Mouse (Mus musculus) myocyte (in vitro differentiated cells): Measurements from ENCODE around the gene Sh3gl2. TPM values are rescaled to one million over a fixed set of nuclear protein-coding genes. Genes with fewer than 3 reads are reported as not detected.

Experiments
- H3K27me3 ChIP-seq: one replicate; pipeline ENCODE4 v1.6.1; 2011; ENCODE audit not compliant: control insufficient read depth, insufficient read depth, insufficient read length
- H3K36me3 ChIP-seq: one replicate; pipeline ENCODE4 v1.6.1; 2011; ENCODE audit not compliant: control insufficient read depth, insufficient read depth
- H3K4me2 ChIP-seq: one replicate; pipeline ENCODE4 v1.6.1; 2011; ENCODE audit warnings: low read depth, control low read depth
- H3K4me3 ChIP-seq: one replicate; pipeline ENCODE4 v1.5.1; 2011; ENCODE audit warnings: mild to moderate bottlenecking, control low read depth, moderate library complexity
- H3K79me2 ChIP-seq: one replicate; pipeline ENCODE4 v1.6.1; 2011; ENCODE audit not compliant: control insufficient read depth, insufficient read depth
- H3ac ChIP-seq: one replicate; pipeline ENCODE4 v1.6.1; 2011; ENCODE audit not compliant: control insufficient read depth, insufficient read length
- CEBPB ChIP-seq: IDR thresholded peaks from 2 replicates; pipeline ENCODE4 v1.6.1; 2011; ENCODE audit warnings: mild to moderate bottlenecking, moderate library complexity; ENCODE audit not compliant: poor library complexity, insufficient read depth, severe bottlenecking
- E2F4 ChIP-seq: IDR thresholded peaks from one replicate; pipeline ENCODE4 v1.6.1; 2011; ENCODE audit warnings: mild to moderate bottlenecking, control low read depth, moderate library complexity; ENCODE audit not compliant: insufficient read depth
- MAX ChIP-seq: IDR thresholded peaks from one replicate; pipeline ENCODE4 v1.6.1; 2011; ENCODE audit warnings: low read depth, mild to moderate bottlenecking, control low read depth
- MYOD1 ChIP-seq, 3 experiments: IDR thresholded peaks; one replicate each; pipeline ENCODE4 v1.6.1; 2011; ENCODE audit warnings: control low read depth in 2 of 3, low read depth in 2 of 3, mild to moderate bottlenecking in 2 of 3, moderate library complexity in 1 of 3; ENCODE audit not compliant: insufficient read length in 2 of 3, control insufficient read depth in 1 of 3
- MYOG ChIP-seq, 3 experiments: IDR thresholded peaks; one replicate each; pipeline ENCODE4 v1.6.1; 2011; ENCODE audit warnings: control low read depth in 2 of 3, low read depth in 2 of 3, mild to moderate bottlenecking in 2 of 3; ENCODE audit not compliant: insufficient read length in 2 of 3, control insufficient read depth in 1 of 3, insufficient read depth in 1 of 3
- POLR2A ChIP-seq: IDR thresholded peaks from one replicate; pipeline ENCODE4 v1.6.1; 2011; ENCODE audit warnings: low read depth, mild to moderate bottlenecking, control low read depth, moderate library complexity; ENCODE audit not compliant: insufficient read length
- POLR2AphosphoS2 ChIP-seq: IDR thresholded peaks from one replicate; pipeline ENCODE4 v1.6.1; 2011; ENCODE audit warnings: low read depth, control low read depth; ENCODE audit not compliant: insufficient read length
- REST ChIP-seq: IDR thresholded peaks from one replicate; pipeline ENCODE4 v1.6.1; 2011; ENCODE audit warnings: mild to moderate bottlenecking, control low read depth, moderate library complexity; ENCODE audit not compliant: insufficient read depth, insufficient read length
- SRF ChIP-seq: IDR thresholded peaks from one replicate; pipeline ENCODE4 v1.6.1; 2011; ENCODE audit warnings: low read depth; ENCODE audit not compliant: control insufficient read depth, insufficient read length
- TCF12 ChIP-seq: IDR thresholded peaks from one replicate; pipeline ENCODE4 v1.6.1; 2011; ENCODE audit warnings: mild to moderate bottlenecking, control low read depth; ENCODE audit not compliant: poor library complexity, insufficient read depth, severe bottlenecking
- TCF3 ChIP-seq: IDR thresholded peaks from one replicate; pipeline ENCODE4 v1.6.1; 2011; ENCODE audit warnings: low read depth, control low read depth; ENCODE audit not compliant: insufficient read length
- USF1 ChIP-seq: IDR thresholded peaks from one replicate; pipeline ENCODE4 v1.6.1; 2011; ENCODE audit warnings: low read depth, mild to moderate bottlenecking, control low read depth, moderate library complexity
- polyA plus RNA-seq: library from polyadenylated mRNA; unstranded; fragments of >200 nt; fragmentation: generic; extraction: Trizol; gene quantifications from one replicate; pipeline ENCODE4 v1.2.1, GENCODE M21; 2012; ENCODE audit warnings: missing spikeins

Sh3gl2 gene
- polyA plus RNA-seq, 1 experiment: not detected

DNA sequence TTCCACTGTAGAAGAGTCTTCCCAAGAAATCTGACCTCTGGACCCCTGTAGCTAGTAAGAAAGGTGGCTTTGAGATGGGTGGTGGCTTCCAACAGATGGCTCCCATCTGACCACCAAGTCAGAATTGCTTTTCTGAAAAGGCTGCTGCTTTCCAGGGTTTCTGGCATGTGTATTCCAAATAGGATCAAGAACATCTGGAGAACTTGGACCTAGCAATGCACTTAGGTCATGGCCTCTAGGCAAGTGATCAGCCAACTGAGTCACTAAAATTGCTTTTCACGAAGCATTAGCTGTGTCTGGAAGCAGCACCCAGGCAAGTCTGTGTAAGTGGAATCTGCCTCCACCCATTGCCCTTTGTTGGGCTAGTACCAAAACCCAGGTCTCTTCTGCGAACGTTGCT lies 414.3 kb downstream of the Sh3gl2 start:
- no peaks in the 10 kb centered on the region for H3K79me2 ChIP-seq
- TF ChIP-seq MYOG (IDR thresholded peaks at IDR 0.05; ENCODE audit: control insufficient read depth in 1 of 3, insufficient read depth in 1 of 3, insufficient read length in 2 of 3, low read depth in 2 of 3) (no peak), E2F4 (no peak), TCF3 (no peak), MAX (no peak), REST (no peak), USF1 (no peak), POLR2AphosphoS2 (no peak), POLR2A (no peak), TCF12 (no peak), MYOD1 (IDR thresholded peaks at IDR 0.05; ENCODE audit: control insufficient read depth in 1 of 3, insufficient read length in 2 of 3, low read depth in 2 of 3) (no peak)
- no peaks in the 10 kb centered on the region for H3K27me3 ChIP-seq

DNA sequence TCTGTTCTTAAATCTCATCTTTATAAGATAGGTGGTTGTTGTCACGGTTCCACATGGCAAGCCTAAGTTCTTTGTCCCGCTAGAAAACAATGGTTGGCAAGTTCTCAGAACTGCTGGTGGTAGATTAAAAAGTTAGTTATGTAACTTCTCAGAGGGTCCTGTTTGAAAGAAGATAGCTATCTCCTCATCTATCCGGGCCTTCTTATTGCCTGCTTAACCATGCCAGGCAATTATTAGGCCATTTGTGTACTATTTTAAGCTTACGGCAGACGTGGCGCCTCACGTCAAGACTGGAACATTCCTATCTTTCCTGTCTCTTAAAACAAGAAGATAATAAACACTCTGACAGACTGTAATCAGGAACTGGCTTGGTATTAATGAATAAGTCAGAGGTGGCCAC lies 424.5 kb downstream of the Sh3gl2 start:
- Histone ChIP-seq H3ac (no peak overlapping the region), H3K79me2 (no peaks in the 10 kb centered on the region), H3K27me3 (no peaks in the 10 kb centered on the region), H3K36me3 (no peaks in the 10 kb centered on the region), H3K4me2 (no peak overlapping the region), H3K4me3 (no peak overlapping the region)
- TF ChIP-seq USF1 (no peak), REST (no peak), POLR2A (no peak), TCF3 (no peak), TCF12 (no peak), MYOD1 (IDR thresholded peaks at IDR 0.05; ENCODE audit: control insufficient read depth in 1 of 3, insufficient read length in 2 of 3, low read depth in 2 of 3) (no peak), SRF (no peak), POLR2AphosphoS2 (no peak), MYOG (IDR thresholded peaks at IDR 0.05; ENCODE audit: control insufficient read depth in 1 of 3, insufficient read depth in 1 of 3, insufficient read length in 2 of 3, low read depth in 2 of 3) (no peak), E2F4 (no peak), CEBPB (no peak), MAX (no peak)

More for the DNA sequence above, 414.3 kb downstream of the Sh3gl2 start:
- H3K36me3 ChIP-seq: no peaks in the 10 kb centered on the region
- H3K4me2 ChIP-seq: no peak overlapping the region
- H3K4me3 ChIP-seq: no peak overlapping the region
- H3ac ChIP-seq: no peak overlapping the region

DNA sequence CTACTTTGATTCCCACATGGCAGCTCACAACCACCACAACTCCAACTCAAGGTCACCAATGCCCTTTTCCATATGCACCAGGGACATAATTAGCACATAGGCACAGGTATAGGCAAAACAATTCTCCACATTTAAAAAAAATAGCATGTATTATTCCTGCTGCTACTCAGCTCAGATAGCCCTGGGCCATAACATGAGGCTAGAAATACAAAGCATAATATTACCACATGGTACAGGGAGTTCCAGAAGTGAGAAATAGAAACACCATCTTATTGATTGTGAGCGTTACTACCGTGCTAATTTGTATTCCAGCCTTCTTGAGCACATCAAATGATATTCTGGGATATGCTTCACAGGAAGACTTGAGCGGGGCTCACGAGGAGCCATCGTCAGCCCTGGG lies 464.3 kb downstream of the Sh3gl2 start:
- TF ChIP-seq TCF12 (no peak), TCF3 (no peak), POLR2AphosphoS2 (no peak), MYOD1 (IDR thresholded peaks at IDR 0.05; ENCODE audit: control insufficient read depth in 1 of 3, insufficient read length in 2 of 3, low read depth in 2 of 3) (no peak), MAX (no peak), POLR2A (no peak), USF1 (no peak), SRF (no peak), CEBPB (no peak)

DNA sequence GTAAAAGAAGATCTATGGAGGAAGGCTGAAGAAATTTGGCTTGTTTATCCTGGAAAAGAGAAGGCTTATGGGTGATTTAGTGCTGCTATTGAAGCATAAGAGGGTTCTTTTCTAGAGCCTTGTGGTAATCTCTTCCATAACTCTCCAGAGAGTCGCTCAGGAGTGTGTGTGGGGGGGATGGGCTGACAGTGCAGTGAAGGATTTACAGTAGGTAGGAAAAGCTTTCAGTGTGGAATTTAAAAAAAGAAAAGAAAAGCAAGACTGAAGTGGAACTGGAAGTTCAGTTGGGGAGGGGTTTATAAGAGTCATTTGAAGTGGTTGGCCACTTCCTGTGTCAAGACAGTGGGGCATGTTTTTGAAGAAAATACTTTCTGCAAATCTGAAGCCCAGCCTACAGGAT lies 464.8 kb downstream of the Sh3gl2 start:
- Histone ChIP-seq H3ac (no peak overlapping the region), H3K36me3 (no peaks in the 10 kb centered on the region), H3K27me3 (no peaks in the 10 kb centered on the region), H3K79me2 (no peaks in the 10 kb centered on the region), H3K4me2 (no peak overlapping the region), H3K4me3 (no peak overlapping the region)
- TF ChIP-seq MYOD1 (IDR thresholded peaks at IDR 0.05; ENCODE audit: control insufficient read depth in 1 of 3, insufficient read length in 2 of 3, low read depth in 2 of 3): no peak
- no peak for TF ChIP-seq TCF12
- TF ChIP-seq TCF3: no peak
- TF ChIP-seq E2F4: no peak
- no peak for TF ChIP-seq REST

More for the DNA sequence above, 464.3 kb downstream of the Sh3gl2 start:
- H3K79me2 ChIP-seq: no peaks in the 10 kb centered on the region
- no peak overlapping the region for H3ac ChIP-seq
- H3K27me3 ChIP-seq: no peaks in the 10 kb centered on the region
- no peaks in the 10 kb centered on the region for H3K36me3 ChIP-seq
- H3K4me3 ChIP-seq: no peak overlapping the region
- H3K4me2 ChIP-seq: no peak overlapping the region

DNA sequence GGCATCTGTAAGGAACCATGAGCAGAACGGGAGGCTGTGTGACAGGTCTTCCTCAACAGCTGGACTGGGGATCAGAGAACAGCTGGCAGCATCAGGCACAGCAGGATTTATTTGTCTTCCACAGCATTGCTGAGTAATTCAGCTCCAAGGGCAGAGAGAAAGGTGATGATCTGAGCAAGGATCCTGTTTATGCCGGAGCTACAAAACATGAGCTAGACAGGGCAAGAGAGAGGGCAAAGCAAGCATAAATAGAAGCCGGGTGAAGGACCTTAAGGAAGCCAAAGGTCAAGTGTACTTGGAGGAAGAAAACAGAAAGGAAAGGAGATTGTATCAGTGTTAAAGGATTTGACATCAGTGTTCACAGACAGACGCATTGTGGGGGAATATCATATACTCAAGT lies 467.4 kb downstream of the Sh3gl2 start:
- Histone ChIP-seq H3ac (no peak overlapping the region), H3K4me2 (no peak overlapping the region), H3K79me2 (no peaks in the 10 kb centered on the region), H3K36me3 (no peaks in the 10 kb centered on the region), H3K27me3 (no peaks in the 10 kb centered on the region), H3K4me3 (no peak overlapping the region)
- TF ChIP-seq SRF (no peak), MAX (no peak), POLR2A (no peak), MYOG (IDR thresholded peaks at IDR 0.05; ENCODE audit: control insufficient read depth in 1 of 3, insufficient read depth in 1 of 3, insufficient read length in 2 of 3, low read depth in 2 of 3) (no peak), E2F4 (no peak), REST (no peak), POLR2AphosphoS2 (no peak), MYOD1 (IDR thresholded peaks at IDR 0.05; ENCODE audit: control insufficient read depth in 1 of 3, insufficient read length in 2 of 3, low read depth in 2 of 3) (no peak), USF1 (no peak), TCF3 (no peak), CEBPB (no peak), TCF12 (no peak)
